Mouse (Mus musculus) E14TG2a.4 (cell line): ENCODE results near the gene Map6.

Experiments used
- CTCF ChIP-seq: conservative IDR thresholded peaks from 2 replicates; pipeline ENCODE4 v1.5.1; 2014; ENCODE audit warnings: low read length
- NANOG ChIP-seq: IDR thresholded peaks from 2 replicates; pipeline ENCODE4 v1.6.1; 2014; ENCODE audit warnings: borderline replicate concordance, low read length, mixed read lengths
- POU5F1 ChIP-seq: IDR thresholded peaks from 2 replicates; pipeline ENCODE4 v1.6.1; 2014; ENCODE audit warnings: low read length, borderline replicate concordance

DNA sequence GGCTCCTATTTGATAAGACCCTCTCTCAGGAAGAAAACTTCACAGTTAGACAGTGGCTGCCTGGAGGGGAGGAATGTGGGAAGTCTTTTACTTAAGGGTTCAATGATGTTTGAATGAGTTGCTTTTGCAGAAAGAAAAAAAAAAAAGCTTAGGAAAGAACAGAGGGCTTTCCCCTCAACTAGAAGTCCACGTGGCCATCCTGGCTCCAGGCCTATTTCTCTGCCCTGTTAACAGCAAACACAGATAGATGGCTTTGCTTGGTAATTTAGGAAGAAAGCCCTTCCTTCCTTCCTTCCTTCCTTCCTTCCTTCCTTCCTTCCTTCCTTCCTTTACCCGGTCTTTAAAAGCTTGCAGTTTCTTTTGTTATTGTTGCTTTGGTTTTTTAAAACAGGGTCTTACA, 32.3 kb upstream of the Map6 start:
- TF ChIP-seq CTCF (no peak), NANOG (no peak), POU5F1 (no peak)
